Mouse (Mus musculus) neural tube, embryonic 12.5 days (tissue): Measurements from ENCODE around the gene Ryr3. TPM values are rescaled to one million over a fixed set of nuclear protein-coding genes. Genes with fewer than 3 reads are reported as not detected.
"Not testable (repeated sequence)": the region's sequence is repeated elsewhere in the genome, so short reads cannot be mapped to it uniquely, and the experiment has no call there.

ENCODE experiments used
- ATAC-seq: fragments of 200-750 bp; cut with Nextera tagmentation; 2 replicates; pipeline ENCODE4 v1.8.0; 2017; ENCODE audit warnings: low read depth, mild to moderate bottlenecking, moderate TSS enrichment, moderate library complexity; ENCODE audit not compliant: low FRiP score
- H3K27ac ChIP-seq: fragments of 300-500 bp; sonication (generic); 2 replicates; pipeline ENCODE4 v1.5.1; 2016
- H3K27me3 ChIP-seq: fragments of 300-500 bp; sonication (generic); replicated peaks from 2 replicates; pipeline ENCODE4 v1.6.1; 2016; ENCODE audit warnings: mild to moderate bottlenecking
- H3K36me3 ChIP-seq: fragments of 300-500 bp; sonication (generic); 2 replicates; pipeline ENCODE4 v1.6.1; 2016; ENCODE audit warnings: mild to moderate bottlenecking
- H3K4me1 ChIP-seq: fragments of 300-500 bp; sonication (generic); 2 replicates; pipeline ENCODE4 v1.6.1; 2016
- H3K4me2 ChIP-seq: fragments of 300-500 bp; sonication (generic); replicated peaks from 2 replicates; pipeline ENCODE4 v1.6.1; 2016; ENCODE audit warnings: mild to moderate bottlenecking
- H3K4me3 ChIP-seq: fragments of 300-500 bp; sonication (generic); 2 replicates; pipeline ENCODE4 v1.5.1; 2016
- H3K9ac ChIP-seq: fragments of 300-500 bp; sonication (generic); 2 replicates; pipeline ENCODE4 v1.6.1; 2016; ENCODE audit warnings: mild to moderate bottlenecking
- H3K9me3 ChIP-seq: fragments of 300-500 bp; sonication (generic); 2 replicates; pipeline ENCODE4 v1.6.1; 2016; ENCODE audit warnings: mild to moderate bottlenecking
- WGBS: fragments of 180-500 bp; shearing (Covaris S2); methylation state at CpG from one replicate; pipeline ENCODE4 v1.1.7; 2016; 5-methylcytosine and 5-hydroxymethylcytosine counted together
- polyA plus RNA-seq: library from polyadenylated mRNA; unstranded; fragments of >200 nt; fragmentation: Nextera tagmentation; extraction: Ambion mirVana; gene quantifications from 2 replicates; pipeline ENCODE4 v1.2.1, GENCODE M21; 2016

Gene Ryr3
- polyA plus RNA-seq, 1 experiment from 2014 or later, result 0.95 TPM

GRCm38 (mm10) chr2:113092756-113093155, 124.1 kb downstream of the Ryr3 start:
- H3K9me3 ChIP-seq, result no peaks in the 10 kb centered on the region
- 100% methylated on average over 1 of the region's 1 CpGs for WGBS

DNA sequence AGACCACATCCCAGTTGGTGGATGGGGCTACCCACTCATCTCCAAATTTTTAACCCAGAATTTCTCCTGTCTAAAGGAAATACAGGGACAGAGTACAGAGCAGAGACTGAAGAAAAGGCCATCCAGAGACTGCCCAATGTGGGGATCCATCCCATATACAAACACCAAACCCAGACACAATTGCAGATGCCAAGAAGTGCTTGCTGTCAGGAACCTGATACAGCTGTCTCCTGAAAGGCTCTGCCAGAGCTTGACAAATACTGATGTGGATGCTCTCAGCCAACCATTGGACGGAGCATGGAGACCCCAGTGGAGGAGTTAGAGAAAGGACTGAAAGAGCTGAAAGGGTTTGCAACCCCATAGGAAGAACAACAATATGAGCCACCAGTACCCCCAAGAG, 125.6 kb downstream of the Ryr3 start:
- not testable (repeated sequence) for H3K4me3 ChIP-seq, H3K9me3 ChIP-seq, H3K27me3 ChIP-seq, H3K9ac ChIP-seq, H3K36me3 ChIP-seq, H3K27ac ChIP-seq, ATAC-seq, H3K4me2 ChIP-seq, H3K4me1 ChIP-seq
- 77% methylated on average over 1 of the region's 1 CpGs for WGBS

More at GRCm38 (mm10) chr2:113092756-113093155, 124.1 kb downstream of the Ryr3 start:
- Histone ChIP-seq H3K9ac (no peak overlapping the region), H3K27me3 (no peaks in the 10 kb centered on the region), H3K27ac (no peak overlapping the region), H3K36me3 (no peaks in the 10 kb centered on the region), H3K4me3 (no peak overlapping the region), H3K4me2 (no peak overlapping the region), H3K4me1 (no peaks in the 10 kb centered on the region)
- ATAC-seq, result no peak

- WGBS, result 78% methylated on average over 4 of the region's 4 CpGs
- no peak for ATAC-seq
- H3K36me3 ChIP-seq, result no peaks in the 10 kb centered on the region
- no peaks in the 10 kb centered on the region for H3K4me1 ChIP-seq
- no peak overlapping the region for H3K4me2 ChIP-seq
- no peak overlapping the region for H3K9ac ChIP-seq
- no peak overlapping the region for H3K27ac ChIP-seq
- no peaks in the 10 kb centered on the region for H3K27me3 ChIP-seq
- no peaks in the 10 kb centered on the region for H3K9me3 ChIP-seq
- no peak overlapping the region for H3K4me3 ChIP-seq
Measured at GRCm38 (mm10) chr2:113076396-113076795, 140.5 kb downstream of the Ryr3 start.

- no peak for ATAC-seq
- no peaks in the 10 kb centered on the region for H3K27me3 ChIP-seq
- no peak overlapping the region for H3K9ac ChIP-seq
- WGBS, result 85% methylated on average over 5 of the region's 5 CpGs
- no peaks in the 10 kb centered on the region for H3K4me1 ChIP-seq
- H3K27ac ChIP-seq, result no peak overlapping the region
- H3K4me2 ChIP-seq, result no peak overlapping the region
- H3K4me3 ChIP-seq, result no peak overlapping the region
- no peaks in the 10 kb centered on the region for H3K9me3 ChIP-seq
- H3K36me3 ChIP-seq, result no peaks in the 10 kb centered on the region
Measured at GRCm38 (mm10) chr2:113059367-113059766, 157.5 kb downstream of the Ryr3 start.

GRCm38 (mm10) chr2:113058914-113059313, 158.0 kb downstream of the Ryr3 start:
- Histone ChIP-seq H3K4me3 (no peak overlapping the region), H3K4me1 (no peaks in the 10 kb centered on the region), H3K4me2 (no peak overlapping the region), H3K9ac (no peak overlapping the region), H3K36me3 (no peaks in the 10 kb centered on the region), H3K27ac (no peak overlapping the region), H3K9me3 (no peaks in the 10 kb centered on the region), H3K27me3 (no peaks in the 10 kb centered on the region)
- no peak for ATAC-seq
- 68% methylated on average over 5 of the region's 5 CpGs for WGBS

- Histone ChIP-seq H3K9me3 (no peaks in the 10 kb centered on the region), H3K9ac (no peak overlapping the region), H3K4me3 (no peak overlapping the region), H3K4me1 (no peaks in the 10 kb centered on the region), H3K27ac (no peak overlapping the region), H3K27me3 (no peaks in the 10 kb centered on the region), H3K4me2 (no peak overlapping the region), H3K36me3 (no peaks in the 10 kb centered on the region)
- no peak for ATAC-seq
- WGBS, result 66% methylated on average over 3 of the region's 3 CpGs
Measured at GRCm38 (mm10) chr2:113058116-113058515, 158.8 kb downstream of the Ryr3 start.

DNA sequence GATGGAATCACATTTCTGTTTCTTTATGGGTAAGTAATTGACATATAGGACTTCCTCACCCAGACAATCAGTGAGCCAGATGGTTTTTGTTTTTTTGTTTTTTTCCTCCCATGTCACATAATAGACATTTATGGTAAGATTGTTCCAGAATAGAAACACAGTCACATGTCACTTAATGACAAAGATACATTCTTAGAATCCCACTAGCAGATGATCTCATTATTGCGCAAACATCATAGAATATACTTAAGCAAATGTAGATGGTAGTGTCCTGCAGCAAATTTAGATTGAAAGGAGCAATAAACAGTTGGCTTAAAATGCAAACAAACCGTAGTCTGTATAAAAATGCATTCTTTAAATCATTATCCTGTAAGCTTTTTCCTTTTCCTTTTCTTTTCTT, 161.3 kb downstream of the Ryr3 start:
- Histone ChIP-seq H3K4me3 (no peak overlapping the region), H3K4me1 (no peaks in the 10 kb centered on the region), H3K4me2 (no peak overlapping the region), H3K27ac (no peak overlapping the region), H3K36me3 (no peaks in the 10 kb centered on the region), H3K9me3 (no peaks in the 10 kb centered on the region), H3K27me3 (no peaks in the 10 kb centered on the region), H3K9ac (no peak overlapping the region)
- whole genome bisulfite sequencing, result 92% methylated on average over 2 of the region's 2 CpGs
- ATAC-seq, result no peak

- Histone ChIP-seq H3K9me3 (no peaks in the 10 kb centered on the region), H3K4me1 (no peaks in the 10 kb centered on the region), H3K27me3 (no peaks in the 10 kb centered on the region), H3K4me2 (no peak overlapping the region), H3K27ac (no peak overlapping the region), H3K36me3 (no peaks in the 10 kb centered on the region), H3K9ac (no peak overlapping the region), H3K4me3 (no peak overlapping the region)
- no peak for ATAC-seq
- 90% methylated on average over 1 of the region's 1 CpGs for WGBS
Measured at GRCm38 (mm10) chr2:113049831-113050230, 167.1 kb downstream of the Ryr3 start.

- no peak for ATAC-seq
- H3K4me2 ChIP-seq, result no peak overlapping the region
Measured at GRCm38 (mm10) chr2:113036550-113036949, 180.3 kb downstream of the Ryr3 start.

GRCm38 (mm10) chr2:113030689-113031088, 186.2 kb downstream of the Ryr3 start:
- WGBS, result 77% methylated on average over 5 of the region's 5 CpGs
- Histone ChIP-seq H3K9ac (no peak overlapping the region), H3K4me2 (no peak overlapping the region), H3K27me3 (no peaks in the 10 kb centered on the region), H3K9me3 (no peaks in the 10 kb centered on the region), H3K4me1 (no peaks in the 10 kb centered on the region), H3K27ac (no peak overlapping the region), H3K36me3 (no peaks in the 10 kb centered on the region), H3K4me3 (no peak overlapping the region)
- ATAC-seq, result no peak

More at GRCm38 (mm10) chr2:113036550-113036949, 180.3 kb downstream of the Ryr3 start:
- Histone ChIP-seq H3K9me3 (no peaks in the 10 kb centered on the region), H3K4me3 (no peak overlapping the region), H3K4me1 (no peaks in the 10 kb centered on the region), H3K27me3 (no peaks in the 10 kb centered on the region), H3K27ac (no peak overlapping the region), H3K36me3 (no peaks in the 10 kb centered on the region), H3K9ac (no peak overlapping the region)
- 92% methylated on average over 2 of the region's 2 CpGs for WGBS

DNA sequence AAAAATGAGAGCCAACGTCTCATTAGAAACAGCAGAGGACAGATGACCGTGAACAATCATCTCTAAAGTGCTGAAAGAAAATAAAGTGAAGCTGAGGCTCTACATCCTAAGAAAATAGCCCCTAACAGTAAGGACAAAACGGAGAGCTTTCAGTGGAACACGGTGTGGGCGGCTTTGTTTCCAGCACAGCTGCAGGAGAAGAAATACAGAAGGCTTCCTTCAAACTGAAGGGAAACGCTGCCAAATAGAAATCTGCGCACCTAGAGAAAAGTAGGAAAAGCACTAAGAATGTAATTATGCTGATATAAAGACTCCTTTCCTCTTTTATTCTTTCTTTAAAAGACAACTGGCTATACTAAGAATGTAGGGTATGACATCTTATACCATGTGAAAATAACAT, 197.0 kb downstream of the Ryr3 start:
- Histone ChIP-seq H3K4me2 (no peak overlapping the region), H3K4me1 (no peaks in the 10 kb centered on the region), H3K27ac (no peak overlapping the region), H3K9me3 (no peaks in the 10 kb centered on the region), H3K27me3 (no peaks in the 10 kb centered on the region), H3K4me3 (no peak overlapping the region), H3K36me3 (no peaks in the 10 kb centered on the region), H3K9ac (no peak overlapping the region)
- WGBS, result 66% methylated on average over 7 of the region's 7 CpGs
- no peak for ATAC-seq

GRCm38 (mm10) chr2:113018278-113018677, 198.6 kb downstream of the Ryr3 start:
- 76% methylated on average over 1 of the region's 1 CpGs for WGBS
- ATAC-seq, result no peak
- Histone ChIP-seq H3K36me3 (no peaks in the 10 kb centered on the region), H3K9me3 (no peaks in the 10 kb centered on the region), H3K9ac (no peak overlapping the region), H3K27ac (no peak overlapping the region), H3K4me2 (no peak overlapping the region), H3K4me1 (no peaks in the 10 kb centered on the region), H3K27me3 (no peaks in the 10 kb centered on the region), H3K4me3 (no peak overlapping the region)

DNA sequence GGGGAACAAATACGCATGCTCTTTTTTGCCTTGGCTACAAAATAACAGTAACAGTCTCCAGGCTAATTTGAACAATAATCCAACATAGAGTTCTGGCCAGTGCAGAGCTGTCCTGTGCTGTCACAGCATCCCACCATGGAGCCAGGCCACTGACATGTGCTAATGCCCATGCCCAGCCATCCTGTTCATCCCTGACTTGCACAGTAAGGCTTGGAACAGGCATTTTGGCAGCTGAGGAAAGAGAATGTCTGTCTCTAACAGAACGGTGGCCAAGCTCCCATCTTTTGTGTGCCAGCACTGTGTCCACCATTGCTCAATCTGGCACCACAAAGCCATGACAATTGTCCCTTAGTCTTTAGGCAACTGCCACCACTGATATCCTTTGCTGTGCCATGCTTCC, 200.7 kb downstream of the Ryr3 start:
- no peak overlapping the region for H3K4me2 ChIP-seq
- no peak for ATAC-seq
- H3K9me3 ChIP-seq, result no peaks in the 10 kb centered on the region
- H3K4me1 ChIP-seq, result no peaks in the 10 kb centered on the region
- H3K27me3 ChIP-seq, result no peaks in the 10 kb centered on the region
- no peak overlapping the region for H3K27ac ChIP-seq
- no peak overlapping the region for H3K4me3 ChIP-seq
- no peaks in the 10 kb centered on the region for H3K36me3 ChIP-seq
- H3K9ac ChIP-seq, result no peak overlapping the region
- whole genome bisulfite sequencing, result 85% methylated on average over 2 of the region's 2 CpGs
